Mouse (Mus musculus) cerebellum, adult (tissue): Measurements from ENCODE around the gene Shld2.

Source experiments
- ATAC-seq: cut with Nextera tagmentation; 2 replicates; pipeline ENCODE4 v1.9.2; 2017; ENCODE audit warnings: mild to moderate bottlenecking, moderate library complexity, mixed read lengths; ENCODE audit not compliant: insufficient number of reproducible peaks, low FRiP score, low TSS enrichment

Shld2 gene

GRCm38 (mm10) chr14:34227981-34228380, 82.3 kb downstream of the Shld2 start:
- no peak for ATAC-seq

GRCm38 (mm10) chr14:34226566-34226965, 83.7 kb downstream of the Shld2 start:
- ATAC-seq = no peak

- no peak for ATAC-seq
Observed at GRCm38 (mm10) chr14:34225986-34226385, 84.3 kb downstream of the Shld2 start.

- no peak for ATAC-seq
Observed at GRCm38 (mm10) chr14:34223362-34223898, 86.9 kb downstream of the Shld2 start.

GRCm38 (mm10) chr14:34221416-34222077, 88.7 kb downstream of the Shld2 start:
- ATAC-seq = no peak

- ATAC-seq = no peak
Observed at GRCm38 (mm10) chr14:34220426-34220825, 89.9 kb downstream of the Shld2 start.

GRCm38 (mm10) chr14:34219786-34220198, 90.5 kb downstream of the Shld2 start:
- ATAC-seq = no peak

GRCm38 (mm10) chr14:34219295-34219694, 91.0 kb downstream of the Shld2 start, which contains the start of gene Syt15:
TSS of gene Syt15 (plus strand) at chr14:34219595.
- ATAC-seq = no peak

- no peak for ATAC-seq
Observed at GRCm38 (mm10) chr14:34215451-34216127, 94.7 kb downstream of the Shld2 start.

GRCm38 (mm10) chr14:34209942-34210341, 100.4 kb downstream of the Shld2 start:
- ATAC-seq = no peak

- no peak for ATAC-seq
Observed at GRCm38 (mm10) chr14:34209080-34209479, 101.2 kb downstream of the Shld2 start.

GRCm38 (mm10) chr14:34208651-34209050, 101.6 kb downstream of the Shld2 start:
- no peak for ATAC-seq

- ATAC-seq = no peak
Observed at GRCm38 (mm10) chr14:34207996-34208395, 102.3 kb downstream of the Shld2 start.

- ATAC-seq = peak; percentile 43
Observed at GRCm38 (mm10) chr14:34201231-34202035, 108.9 kb downstream of the Shld2 start, which contains the start of gene Gprin2. TSS of gene Gprin2 (minus strand) at chr14:34201653.

GRCm38 (mm10) chr14:34200738-34201230, 109.5 kb downstream of the Shld2 start:
- ATAC-seq = peak; percentile 59

- no peak for ATAC-seq
Observed at GRCm38 (mm10) chr14:34196706-34197105, 113.6 kb downstream of the Shld2 start.

GRCm38 (mm10) chr14:34195466-34195865, 114.8 kb downstream of the Shld2 start:
- ATAC-seq = no peak

- ATAC-seq = no peak
Observed at GRCm38 (mm10) chr14:34193879-34194278, 116.4 kb downstream of the Shld2 start.

GRCm38 (mm10) chr14:34190361-34190760, 119.9 kb downstream of the Shld2 start:
- no peak for ATAC-seq

GRCm38 (mm10) chr14:34188629-34189028, 121.7 kb downstream of the Shld2 start:
- ATAC-seq = 0 out of 2 replicates have a peak, but pooled peaks have one; percentile 22
